Mouse (Mus musculus) heart, adult 2 months (tissue): ENCODE results near the gene Grid2. TPM values are rescaled to one million over a fixed set of nuclear protein-coding genes. Genes with fewer than 3 reads are reported as not detected.

Experiments used
- DNase-seq, 2 experiments: peaks; one replicate each; pipeline ENCODE4 v3.0.0; 2021
- H3K27ac ChIP-seq: fragments of 200-600 bp; 2 replicates; pipeline ENCODE4 v1.8.1; 2022
- H3K27me3 ChIP-seq: fragments of 200-500 bp; 2 replicates; pipeline ENCODE4 v1.6.1; 2012; ENCODE audit warnings: mild to moderate bottlenecking, low read length, inconsistent platforms, mixed read lengths; ENCODE audit not compliant: control insufficient read depth, insufficient read depth
- H3K36me3 ChIP-seq: fragments of 200-500 bp; 2 replicates; pipeline ENCODE4 v1.6.1; 2012; ENCODE audit warnings: low read length, inconsistent platforms; ENCODE audit not compliant: control insufficient read depth, insufficient read depth
- H3K4me1 ChIP-seq: fragments of 200-500 bp; 2 replicates; pipeline ENCODE4 v1.6.1; 2011; ENCODE audit warnings: low read length; ENCODE audit not compliant: control insufficient read depth, insufficient read depth
- H3K4me3 ChIP-seq: fragments of 200-600 bp; 2 replicates; pipeline ENCODE4 v1.8.1; 2022
- H3K79me2 ChIP-seq: fragments of 200-500 bp; replicated peaks from 2 replicates; pipeline ENCODE4 v1.6.1; 2012; ENCODE audit warnings: mild to moderate bottlenecking, inconsistent platforms, low read length, moderate library complexity, mixed read lengths; ENCODE audit not compliant: control insufficient read depth, insufficient read depth
- H3K9ac ChIP-seq: fragments of 200-500 bp; 2 replicates; pipeline ENCODE4 v1.6.1; 2012; ENCODE audit warnings: low read depth, mild to moderate bottlenecking, control low read depth, inconsistent platforms, low read length, mixed read lengths
- CTCF ChIP-seq: fragments of 200-600 bp; IDR thresholded peaks from 2 replicates; pipeline ENCODE4 v1.8.1; 2022; ENCODE audit warnings: antibody characterized with exemption, mild to moderate bottlenecking, moderate library complexity
- EP300 ChIP-seq: fragments of 200-500 bp; IDR thresholded peaks from 2 replicates; pipeline ENCODE4 v1.6.1; 2011; ENCODE audit warnings: low read depth, low read length, control low read depth; ENCODE audit not compliant: insufficient read depth
- POLR2A ChIP-seq: fragments of 200-500 bp; IDR thresholded peaks from 2 replicates; pipeline ENCODE4 v1.6.1; 2011; ENCODE audit warnings: mild to moderate bottlenecking, low read depth, low read length, control low read depth; ENCODE audit not compliant: insufficient read depth
- WGBS: fragments of 180-500 bp; shearing (Covaris S2); methylation state at CpG from one replicate; pipeline ENCODE4 v1.1.7; 2018; 5-methylcytosine and 5-hydroxymethylcytosine counted together
- intact Hi-C: fragments of 180-260 bp; cut with DNase I; formaldehyde crosslinking; loops from one replicate; pipeline ENCODE4 v1.15.1; 2025
- polyA plus RNA-seq: library from polyadenylated mRNA; depleted of rRNA; stranded (reverse); fragments of >200 nt; gene quantifications from 2 replicates; pipeline ENCODE4 v1.2.3, GENCODE M21; 2012
- total RNA-seq, 2 experiments: library from RNA; stranded (reverse); gene quantifications; 2 replicates each; pipeline ENCODE4 v1.2.3; 2021

The Grid2 gene
- total and polyA plus RNA-seq, 3 experiments, result 0.05 to 0.08 TPM; not detected in 1

DNA sequence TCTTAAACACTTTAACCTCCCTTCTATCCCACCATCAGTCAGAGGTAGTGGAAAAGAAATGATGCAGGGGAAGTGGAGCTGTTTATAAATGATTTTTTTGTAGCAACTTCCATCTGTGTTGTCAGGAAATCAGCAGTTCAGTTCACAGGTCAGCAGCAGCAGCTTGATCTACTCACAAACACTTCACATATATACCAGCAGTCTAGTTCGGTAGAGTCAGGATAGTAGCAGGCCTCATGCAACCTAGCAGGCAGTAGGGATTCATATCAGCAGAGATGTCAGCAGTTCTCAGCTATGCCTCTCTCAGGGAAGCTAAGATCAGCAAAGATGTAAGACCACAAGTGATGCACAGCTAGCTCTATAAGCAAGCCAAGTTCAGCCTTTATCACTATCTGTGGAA, 938.0 kb downstream of the Grid2 start:
- Histone ChIP-seq H3K27me3 (no peaks in the 10 kb centered on the region), H3K9ac (no peak overlapping the region), H3K4me1 (no peaks in the 10 kb centered on the region), H3K27ac (no peak overlapping the region), H3K79me2 (no peaks in the 10 kb centered on the region), H3K36me3 (no peaks in the 10 kb centered on the region), H3K4me3 (no peak overlapping the region)
- 43% methylated on average over 1 of the region's 1 CpGs for WGBS
- intact Hi-C loops, result no loop called here
- TF ChIP-seq POLR2A (no peak), CTCF (no peak), EP300 (no peak)
- no peak for DNase-seq

GRCm38 (mm10) chr6:64202396-64203122, 946.9 kb downstream of the Grid2 start:
- 54% methylated on average over 8 of the region's 8 CpGs for WGBS

DNA sequence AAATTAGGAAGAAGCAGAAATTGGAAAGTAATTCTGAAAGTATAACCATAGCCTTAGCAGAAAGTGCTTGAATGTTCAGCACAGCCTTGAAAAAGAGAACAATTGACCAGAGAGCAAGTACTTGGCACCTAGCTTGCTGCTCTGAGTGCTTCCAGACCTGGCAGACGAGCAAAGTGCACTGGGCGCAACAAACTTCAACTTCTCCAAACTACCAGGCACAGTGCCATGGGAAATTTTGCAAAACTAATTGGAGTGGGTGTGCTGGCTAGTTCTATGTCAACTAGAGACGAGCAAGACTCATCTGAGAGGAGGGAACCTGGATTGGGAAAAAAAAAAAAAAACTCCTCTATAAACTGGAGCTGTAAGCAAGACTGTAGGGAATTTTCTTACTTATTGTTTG, 980.7 kb downstream of the Grid2 start:
- Histone ChIP-seq H3K4me3 (no peak overlapping the region), H3K4me1 (no peaks in the 10 kb centered on the region), H3K36me3 (no peaks in the 10 kb centered on the region), H3K79me2 (no peaks in the 10 kb centered on the region), H3K9ac (no peak overlapping the region), H3K27ac (no peak overlapping the region), H3K27me3 (no peaks in the 10 kb centered on the region)
- intact Hi-C loops, result no loop called here
- TF ChIP-seq CTCF, result no peak
- TF ChIP-seq EP300, result no peak
- TF ChIP-seq POLR2A, result no peak
- no peak for DNase-seq
- 38% methylated on average over 3 of the region's 3 CpGs for WGBS

More at GRCm38 (mm10) chr6:64202396-64203122, 946.9 kb downstream of the Grid2 start:
- Histone ChIP-seq H3K4me3 (no peak overlapping the region), H3K4me1 (no peaks in the 10 kb centered on the region), H3K27ac (no peak overlapping the region), H3K9ac (no peak overlapping the region), H3K36me3 (no peaks in the 10 kb centered on the region), H3K27me3 (no peaks in the 10 kb centered on the region), H3K79me2 (no peaks in the 10 kb centered on the region)
- TF ChIP-seq EP300 (no peak), CTCF (no peak), POLR2A (no peak)
- DNase-seq, result no peak
- intact Hi-C loops, result no loop called here

- no peaks in the 10 kb centered on the region for H3K4me1 ChIP-seq
- TF ChIP-seq POLR2A, result no peak
- no peak for TF ChIP-seq CTCF
- 41% methylated on average over 1 of the region's 1 CpGs for WGBS
Measured at GRCm38 (mm10) chr6:64240526-64240925, 984.9 kb downstream of the Grid2 start.

DNA sequence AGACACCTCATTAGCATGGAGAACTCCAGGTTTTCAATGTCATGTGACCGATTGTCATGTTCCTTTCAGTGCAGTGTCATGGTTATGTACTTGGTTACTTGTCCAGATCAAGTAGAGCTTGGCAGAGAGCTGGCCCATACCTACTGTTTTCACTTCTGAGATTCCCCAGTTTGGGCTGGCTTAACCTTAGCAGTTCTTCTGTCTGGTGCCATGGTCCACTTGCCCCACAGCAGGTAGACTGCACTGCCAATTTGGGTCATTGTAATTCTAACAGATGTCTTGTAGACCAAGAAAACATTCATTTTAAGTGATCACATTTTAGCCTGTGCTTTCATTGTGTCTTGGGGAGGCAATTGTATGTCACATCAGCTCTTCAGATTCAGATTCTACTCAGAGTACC, 990.3 kb downstream of the Grid2 start:
- H3K36me3 ChIP-seq, result no peaks in the 10 kb centered on the region
- H3K4me1 ChIP-seq, result no peaks in the 10 kb centered on the region
- no peak overlapping the region for H3K4me3 ChIP-seq
- DNase-seq, result no peak
- TF ChIP-seq EP300 (no peak), CTCF (no peak), POLR2A (no peak)
- no peak overlapping the region for H3K27ac ChIP-seq
- intact Hi-C loops, result no loop called here
- 55% methylated on average over 1 of the region's 1 CpGs for WGBS
- no peak overlapping the region for H3K9ac ChIP-seq
- H3K27me3 ChIP-seq, result no peaks in the 10 kb centered on the region
- no peaks in the 10 kb centered on the region for H3K79me2 ChIP-seq

More at GRCm38 (mm10) chr6:64240526-64240925, 984.9 kb downstream of the Grid2 start:
- H3K27ac ChIP-seq, result no peak overlapping the region
- no peaks in the 10 kb centered on the region for H3K27me3 ChIP-seq
- H3K9ac ChIP-seq, result no peak overlapping the region
- H3K79me2 ChIP-seq, result no peaks in the 10 kb centered on the region
- H3K4me3 ChIP-seq, result no peak overlapping the region
- DNase-seq, result no peak
- intact Hi-C loops, result no loop called here
- no peaks in the 10 kb centered on the region for H3K36me3 ChIP-seq

GRCm38 (mm10) chr6:64251041-64251440, 995.4 kb downstream of the Grid2 start:
- intact Hi-C loops, result no loop called here
- Histone ChIP-seq H3K9ac (no peak overlapping the region), H3K4me3 (no peak overlapping the region), H3K79me2 (no peaks in the 10 kb centered on the region), H3K4me1 (no peaks in the 10 kb centered on the region), H3K27ac (no peak overlapping the region), H3K27me3 (no peaks in the 10 kb centered on the region), H3K36me3 (no peaks in the 10 kb centered on the region)
- TF ChIP-seq POLR2A, result no peak
- TF ChIP-seq CTCF, result no peak
- no peak for TF ChIP-seq EP300
- WGBS, result 33% methylated on average over 1 of the region's 1 CpGs
- DNase-seq, result no peak
